Mouse (Mus musculus) embryonic facial prominence, embryonic 15.5 days (tissue): ENCODE data around the gene Hils1. TPM values are rescaled to one million over a fixed set of nuclear protein-coding genes. Genes with fewer than 3 reads are reported as not detected.
"Not testable (repeated sequence)": the region's sequence is repeated elsewhere in the genome, so short reads cannot be mapped to it uniquely, and the experiment has no call there.

ENCODE experiments used
- ATAC-seq: fragments of 200-750 bp; cut with Nextera tagmentation; 2 replicates; pipeline ENCODE4 v1.8.0; 2017; ENCODE audit warnings: low read depth, moderate TSS enrichment; ENCODE audit not compliant: insufficient number of reproducible peaks, low FRiP score, low TSS enrichment
- H3K27ac ChIP-seq: fragments of 300-500 bp; sonication (generic); replicated peaks from 2 replicates; pipeline ENCODE4 v1.5.1; 2015; ENCODE audit warnings: mild to moderate bottlenecking, inconsistent platforms
- H3K27me3 ChIP-seq: fragments of 300-500 bp; sonication (generic); 2 replicates; pipeline ENCODE4 v1.6.1; 2015; ENCODE audit warnings: inconsistent platforms
- H3K36me3 ChIP-seq: fragments of 300-500 bp; sonication (generic); 2 replicates; pipeline ENCODE4 v1.6.1; 2015; ENCODE audit warnings: mild to moderate bottlenecking, inconsistent platforms
- H3K4me1 ChIP-seq: fragments of 300-500 bp; sonication (generic); 2 replicates; pipeline ENCODE4 v1.6.1; 2015; ENCODE audit warnings: inconsistent platforms
- H3K4me2 ChIP-seq: fragments of 300-500 bp; sonication (generic); replicated peaks from 2 replicates; pipeline ENCODE4 v1.6.1; 2015; ENCODE audit warnings: mild to moderate bottlenecking, inconsistent platforms
- H3K4me3 ChIP-seq: fragments of 300-500 bp; sonication (generic); replicated peaks from 2 replicates; pipeline ENCODE4 v1.5.1; 2015; ENCODE audit warnings: mild to moderate bottlenecking, inconsistent platforms
- H3K9ac ChIP-seq: fragments of 300-500 bp; sonication (generic); 2 replicates; pipeline ENCODE4 v1.6.1; 2015; ENCODE audit warnings: inconsistent platforms
- H3K9me3 ChIP-seq: fragments of 300-500 bp; sonication (generic); replicated peaks from 2 replicates; pipeline ENCODE4 v1.6.1; 2016; ENCODE audit warnings: inconsistent platforms
- WGBS: fragments of 180-500 bp; shearing (Covaris S2); methylation state at CpG from one replicate; pipeline ENCODE4 v1.1.7; 2015; 5-methylcytosine and 5-hydroxymethylcytosine counted together
- polyA plus RNA-seq: library from polyadenylated mRNA; unstranded; fragments of >200 nt; fragmentation: Nextera tagmentation; extraction: Ambion mirVana; gene quantifications from 2 replicates; pipeline ENCODE4 v1.2.1, GENCODE M21; 2015

Hils1 gene
- polyA plus RNA-seq, 1 experiment from 2014 or later = 0.25 TPM

DNA sequence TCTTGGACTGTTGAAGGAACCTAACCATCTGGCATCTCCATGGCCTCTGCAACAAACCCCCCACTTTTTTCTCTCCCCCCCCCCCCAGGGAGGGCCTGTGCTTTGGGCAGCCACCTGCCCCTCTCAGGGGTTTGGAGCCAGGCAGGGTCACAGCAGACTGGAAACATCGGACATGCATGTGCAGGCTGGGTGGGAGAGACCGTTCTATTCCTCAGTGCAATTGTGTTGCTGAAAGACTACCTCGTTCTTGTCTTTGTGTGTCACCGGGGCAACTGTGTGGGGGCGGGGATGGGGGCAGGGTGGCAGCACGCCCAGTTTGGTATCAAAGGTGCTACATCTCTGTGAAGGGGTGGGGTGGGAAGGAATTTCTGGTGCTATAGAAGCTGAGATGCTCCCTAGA lies 15.2 kb upstream of the Hils1 start:
- H3K4me2 ChIP-seq = no peak overlapping the region
- no peak for ATAC-seq
- H3K36me3 ChIP-seq = peaks cover 48% of the 10 kb centered on the region
- H3K27me3 ChIP-seq = no peaks in the 10 kb centered on the region
- H3K9me3 ChIP-seq = no peaks in the 10 kb centered on the region
- WGBS = 24% methylated on average over 6 of the region's 6 CpGs
- peaks cover 24% of the 10 kb centered on the region for H3K4me1 ChIP-seq
- no peak overlapping the region for H3K9ac ChIP-seq
- no peak overlapping the region for H3K4me3 ChIP-seq
- peak overlapping the region; percentile 98 for H3K27ac ChIP-seq

DNA sequence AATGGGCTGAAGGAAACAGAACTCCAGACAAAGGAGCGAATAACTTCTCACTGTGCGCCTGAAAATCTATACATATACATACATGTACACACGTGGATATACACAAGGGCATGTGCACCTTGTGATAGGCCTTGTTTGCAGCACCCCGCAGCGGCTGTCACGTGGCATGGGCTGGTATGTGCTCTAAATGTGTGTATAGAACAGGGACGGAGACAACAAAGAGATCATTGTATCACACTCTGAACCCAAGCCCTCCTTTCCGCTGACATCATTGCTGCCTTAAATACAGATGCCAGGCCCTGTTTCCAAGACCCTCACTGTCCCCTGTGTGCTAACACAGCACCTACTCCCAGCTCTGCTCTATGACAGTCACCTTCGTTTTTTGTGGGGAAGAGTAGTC lies 12.3 kb upstream of the Hils1 start:
- H3K27me3 ChIP-seq = no peaks in the 10 kb centered on the region
- H3K4me1 ChIP-seq = peaks cover 21% of the 10 kb centered on the region
- H3K9ac ChIP-seq = no peak overlapping the region
- WGBS = 48% methylated on average over 9 of the region's 9 CpGs
- H3K9me3 ChIP-seq = no peaks in the 10 kb centered on the region
- H3K4me3 ChIP-seq = 0 out of 2 replicates have a peak overlapping the region, but pooled peaks have one; percentile 7
- H3K27ac ChIP-seq = peak overlapping the region; percentile 65
- no peak overlapping the region for H3K4me2 ChIP-seq
- peaks cover 19% of the 10 kb centered on the region for H3K36me3 ChIP-seq
- no peak for ATAC-seq

DNA sequence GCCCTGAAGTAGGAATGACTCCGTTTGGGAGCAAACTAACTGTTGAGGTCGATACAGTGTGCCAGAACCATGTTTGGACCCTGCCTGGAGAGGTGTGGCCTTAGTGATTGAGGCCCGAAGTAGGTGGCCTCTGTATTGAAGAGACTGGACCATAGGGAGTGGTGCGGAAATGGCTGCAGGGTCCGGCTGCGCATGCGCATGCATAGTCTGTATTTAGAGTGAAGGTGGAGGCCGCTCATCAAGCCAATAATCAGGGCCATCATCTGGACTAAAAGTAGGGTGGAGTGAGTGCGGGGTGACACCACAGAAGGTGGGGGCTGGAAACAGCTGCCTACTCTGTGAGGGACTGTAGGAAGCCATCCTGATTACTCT lies 9.7 kb upstream of the Hils1 start:
- H3K9ac ChIP-seq = no peak overlapping the region
- H3K27me3 ChIP-seq = no peaks in the 10 kb centered on the region
- 0 out of 2 replicates have a peak overlapping the region, but pooled peaks have one; percentile 2 for H3K4me2 ChIP-seq
- H3K9me3 ChIP-seq = no peaks in the 10 kb centered on the region
- 82% methylated on average over 9 of the region's 9 CpGs for WGBS
- peaks cover 20% of the 10 kb centered on the region for H3K4me1 ChIP-seq
- peak overlapping the region; percentile 61 for H3K27ac ChIP-seq
- no peak for ATAC-seq
- H3K4me3 ChIP-seq = no peak overlapping the region
- H3K36me3 ChIP-seq = no peaks in the 10 kb centered on the region

GRCm38 (mm10) chr11:94958065-94958858 lies 9.1 kb upstream of the Hils1 start:
- ATAC-seq = peak; percentile 35; the same call in 1 of the 2 replicates
- 16% methylated on average over 8 of the region's 8 CpGs for WGBS

GRCm38 (mm10) chr11:94962534-94963101 lies 4.8 kb upstream of the Hils1 start:
- Histone ChIP-seq H3K4me3 (no peak overlapping the region), H3K4me2 (no peak overlapping the region), H3K9me3 (no peaks in the 10 kb centered on the region), H3K9ac (no peak overlapping the region), H3K4me1 (peaks cover 27% of the 10 kb centered on the region), H3K27ac (no peak overlapping the region), H3K36me3 (no peaks in the 10 kb centered on the region), H3K27me3 (no peaks in the 10 kb centered on the region)
- 67% methylated on average over 5 of the region's 5 CpGs for WGBS
- no peak for ATAC-seq

More at GRCm38 (mm10) chr11:94958065-94958858, 9.1 kb upstream of the Hils1 start:
- H3K4me1 ChIP-seq = peaks cover 24% of the 10 kb centered on the region
- 0 out of 2 replicates have a peak overlapping the region, but pooled peaks have one; percentile 2 for H3K4me2 ChIP-seq
- no peak overlapping the region for H3K4me3 ChIP-seq
- no peaks in the 10 kb centered on the region for H3K36me3 ChIP-seq
- no peaks in the 10 kb centered on the region for H3K9me3 ChIP-seq
- no peaks in the 10 kb centered on the region for H3K27me3 ChIP-seq
- H3K27ac ChIP-seq = peak overlapping the region; percentile 61
- no peak overlapping the region for H3K9ac ChIP-seq

DNA sequence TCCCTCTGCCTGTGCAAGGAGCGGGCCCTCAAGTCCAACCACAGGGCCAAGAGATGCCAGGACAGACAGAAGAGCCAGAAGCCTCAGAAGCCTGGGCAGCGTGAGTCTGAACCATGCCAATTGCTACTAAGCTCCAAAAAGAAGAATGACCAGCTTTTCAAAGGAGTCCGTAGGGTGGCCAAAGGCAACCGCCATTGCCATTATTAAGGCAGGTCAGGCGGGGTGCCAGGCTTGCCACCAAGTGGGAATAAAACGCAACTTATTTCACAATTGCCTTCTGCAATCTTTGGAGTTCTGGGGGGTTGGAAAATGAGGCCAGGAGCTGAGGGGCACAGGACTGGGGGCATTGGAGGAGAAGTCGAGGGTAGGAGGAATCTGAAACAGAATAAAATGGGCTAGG lies 794 bp downstream of the Hils1 start:
- H3K36me3 ChIP-seq = no peaks in the 10 kb centered on the region
- no peaks in the 10 kb centered on the region for H3K27me3 ChIP-seq
- H3K4me2 ChIP-seq = no peak overlapping the region
- 82% methylated on average over 7 of the region's 7 CpGs for WGBS
- no peak overlapping the region for H3K27ac ChIP-seq
- H3K4me3 ChIP-seq = no peak overlapping the region
- peaks cover 12% of the 10 kb centered on the region for H3K4me1 ChIP-seq
- no peak overlapping the region for H3K9ac ChIP-seq
- ATAC-seq = no peak
- no peaks in the 10 kb centered on the region for H3K9me3 ChIP-seq

DNA sequence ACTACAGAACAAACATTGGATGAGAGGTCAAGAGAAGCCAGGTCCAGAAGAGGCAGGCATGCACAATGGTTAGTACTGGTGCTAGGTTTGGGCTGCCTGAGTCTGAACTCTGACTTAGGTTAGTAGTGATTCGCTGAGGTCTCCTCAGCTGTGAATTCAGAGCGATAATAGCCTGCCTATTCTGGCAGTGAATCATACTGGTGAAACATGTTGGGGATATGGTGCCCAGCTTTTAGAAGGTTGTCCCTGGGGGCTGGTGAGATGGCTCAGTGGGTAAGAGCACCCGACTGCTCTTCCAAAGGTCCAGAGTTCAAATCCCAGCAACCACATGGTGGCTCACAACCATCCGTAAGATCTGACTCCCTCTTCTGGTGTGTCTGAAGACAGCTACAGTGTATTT lies 2.3 kb downstream of the Hils1 start:
- H3K36me3 ChIP-seq, H3K27me3 ChIP-seq, H3K4me3 ChIP-seq, H3K27ac ChIP-seq, ATAC-seq, H3K9me3 ChIP-seq, H3K9ac ChIP-seq, H3K4me2 ChIP-seq, H3K4me1 ChIP-seq: not testable (repeated sequence)
- 86% methylated on average over 4 of the region's 4 CpGs for WGBS

DNA sequence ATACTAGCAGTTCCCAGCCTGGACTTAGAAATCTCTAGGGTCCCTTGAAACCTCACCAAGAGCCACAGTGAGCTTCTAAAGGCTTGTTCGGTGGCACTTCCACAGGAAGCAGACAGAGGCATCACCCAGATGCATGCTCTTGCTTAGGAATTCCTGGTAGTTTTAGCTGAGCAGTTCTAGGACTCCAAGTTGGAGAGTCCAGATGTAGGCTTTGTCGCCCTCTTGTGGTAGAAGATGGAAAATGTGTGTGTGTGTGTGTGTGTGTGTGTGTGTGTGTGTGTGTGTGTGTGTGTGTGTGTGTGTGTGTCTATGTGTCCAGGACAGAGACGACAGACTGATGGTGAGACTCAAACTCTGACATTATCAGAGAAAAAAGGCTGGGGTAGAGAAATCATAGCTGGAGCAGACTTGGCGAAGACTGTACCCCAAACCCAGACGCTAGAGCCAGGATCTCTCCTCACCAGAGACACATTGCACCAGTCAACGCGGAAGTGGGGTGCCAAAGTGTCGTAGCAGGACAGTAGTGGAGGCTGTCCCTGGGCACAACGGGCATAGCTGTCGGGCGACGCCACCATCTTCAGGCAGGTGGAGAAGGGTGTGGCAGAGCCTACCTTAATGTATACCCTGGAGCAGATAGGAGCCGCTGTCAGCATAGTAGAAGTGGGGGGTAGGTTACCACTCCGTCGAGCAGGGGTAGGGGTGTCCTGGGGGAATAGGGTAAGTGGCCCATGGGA lies 3.0 kb downstream of the Hils1 start:
- no peaks in the 10 kb centered on the region for H3K9me3 ChIP-seq
- no peak overlapping the region for H3K4me3 ChIP-seq
- WGBS = 56% methylated on average over 15 of the region's 15 CpGs
- H3K4me1 ChIP-seq = 0 out of 2 replicates have a peak, but pooled peaks cover 6% of the 10 kb centered on the region
- H3K36me3 ChIP-seq = no peaks in the 10 kb centered on the region
- H3K27me3 ChIP-seq = no peaks in the 10 kb centered on the region
- ATAC-seq = peak; percentile 34; the same call in 1 of the 2 replicates
- H3K4me2 ChIP-seq = no peak overlapping the region
- H3K9ac ChIP-seq = no peak overlapping the region
- H3K27ac ChIP-seq = no peak overlapping the region

DNA sequence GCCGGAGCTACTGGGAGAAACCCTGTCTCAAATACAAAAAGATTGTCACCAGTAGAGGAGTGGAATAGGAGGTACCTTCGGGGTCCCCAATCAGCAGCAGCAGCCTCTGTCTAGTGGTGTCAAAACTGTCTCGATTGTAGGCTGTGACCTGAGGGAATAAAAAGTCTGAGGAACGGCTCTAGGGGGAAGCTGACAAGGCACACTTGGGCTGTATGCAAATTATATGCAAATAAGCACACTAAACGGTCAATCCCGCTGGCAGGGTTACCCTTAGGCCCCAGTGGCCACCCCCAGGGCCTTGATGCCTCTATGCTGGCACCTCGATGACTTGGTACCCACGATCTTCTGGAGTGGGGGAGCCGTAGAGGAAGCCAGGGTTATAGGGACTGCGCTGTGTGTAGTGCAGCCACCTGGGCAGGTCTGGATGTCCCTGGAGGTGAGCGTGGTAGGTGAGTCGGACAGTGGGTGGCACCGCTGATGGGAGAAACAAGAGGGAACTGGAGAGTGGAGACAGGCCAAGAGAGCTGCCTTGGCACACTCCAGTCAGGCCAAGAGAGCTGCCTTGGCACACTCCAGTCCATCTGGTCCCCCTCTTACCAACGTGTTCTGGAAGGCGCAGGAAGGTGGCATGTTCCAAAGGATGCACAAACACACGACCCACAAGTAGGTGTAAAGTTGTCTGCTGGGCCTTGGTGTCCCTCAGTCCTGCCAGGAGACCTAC lies 4.7 kb downstream of the Hils1 start:
- Histone ChIP-seq H3K4me3 (no peak overlapping the region), H3K9ac (no peak overlapping the region), H3K4me1 (0 out of 2 replicates have a peak, but pooled peaks cover 6% of the 10 kb centered on the region), H3K36me3 (no peaks in the 10 kb centered on the region), H3K27me3 (no peaks in the 10 kb centered on the region), H3K27ac (no peak overlapping the region), H3K9me3 (no peaks in the 10 kb centered on the region), H3K4me2 (no peak overlapping the region)
- ATAC-seq = no peak
- 67% methylated on average over 16 of the region's 16 CpGs for WGBS

DNA sequence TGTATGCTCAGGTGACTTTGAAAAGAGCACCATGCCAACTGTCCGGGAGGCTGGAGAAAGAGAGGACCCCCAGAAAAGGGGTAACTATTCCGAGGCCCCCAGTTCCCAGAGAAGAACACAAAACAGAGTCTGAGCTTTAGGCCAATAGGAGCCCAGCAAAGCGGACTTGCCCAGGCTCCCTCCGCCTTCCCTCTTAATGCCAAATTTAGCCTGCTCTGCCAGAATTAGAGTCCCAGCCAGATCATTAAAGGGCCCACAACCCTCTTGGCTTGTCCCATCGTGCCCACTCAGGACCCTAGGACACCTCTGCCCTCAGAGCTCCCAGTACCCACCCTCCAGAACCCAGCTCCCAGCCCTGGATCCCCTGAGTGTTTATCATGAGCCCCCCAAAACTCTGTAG lies 5.5 kb downstream of the Hils1 start:
- H3K9ac ChIP-seq = no peak overlapping the region
- H3K27ac ChIP-seq = no peak overlapping the region
- H3K36me3 ChIP-seq = no peaks in the 10 kb centered on the region
- ATAC-seq = no peak
- 40% methylated on average over 5 of the region's 5 CpGs for WGBS
- H3K4me1 ChIP-seq = 0 out of 2 replicates have a peak, but pooled peaks cover 6% of the 10 kb centered on the region
- H3K27me3 ChIP-seq = no peaks in the 10 kb centered on the region
- H3K4me2 ChIP-seq = no peak overlapping the region
- no peaks in the 10 kb centered on the region for H3K9me3 ChIP-seq
- H3K4me3 ChIP-seq = no peak overlapping the region

GRCm38 (mm10) chr11:94973313-94973712 lies 5.9 kb downstream of the Hils1 start:
- no peak overlapping the region for H3K4me2 ChIP-seq
- 36% methylated on average over 4 of the region's 4 CpGs for WGBS

More at GRCm38 (mm10) chr11:94973313-94973712, 5.9 kb downstream of the Hils1 start:
- peak; percentile 52; the same call in 1 of the 2 replicates for ATAC-seq
- no peaks in the 10 kb centered on the region for H3K27me3 ChIP-seq
- H3K27ac ChIP-seq = no peak overlapping the region
- no peaks in the 10 kb centered on the region for H3K36me3 ChIP-seq
- H3K4me1 ChIP-seq = 0 out of 2 replicates have a peak, but pooled peaks cover 6% of the 10 kb centered on the region
- no peak overlapping the region for H3K9ac ChIP-seq
- H3K9me3 ChIP-seq = no peaks in the 10 kb centered on the region
- no peak overlapping the region for H3K4me3 ChIP-seq
